Mouse (Mus musculus) small intestine, adult 2 months (tissue): ENCODE measurements around the gene Gli2.

Experiments used
- CTCF ChIP-seq: fragments of 200-500 bp; IDR thresholded peaks from 2 replicates; pipeline ENCODE4 v1.5.1; 2012; ENCODE audit warnings: low read depth, mild to moderate bottlenecking, control low read depth, inconsistent platforms, low read length, moderate library complexity, mixed read lengths; ENCODE audit not compliant: insufficient replicate concordance, insufficient read length; ENCODE audit errors: extremely low read depth
- POLR2A ChIP-seq: fragments of 200-500 bp; IDR thresholded peaks from 2 replicates; pipeline ENCODE4 v1.6.1; 2012; ENCODE audit warnings: low read depth, mild to moderate bottlenecking, control low read depth, inconsistent platforms, low read length, moderate library complexity

DNA sequence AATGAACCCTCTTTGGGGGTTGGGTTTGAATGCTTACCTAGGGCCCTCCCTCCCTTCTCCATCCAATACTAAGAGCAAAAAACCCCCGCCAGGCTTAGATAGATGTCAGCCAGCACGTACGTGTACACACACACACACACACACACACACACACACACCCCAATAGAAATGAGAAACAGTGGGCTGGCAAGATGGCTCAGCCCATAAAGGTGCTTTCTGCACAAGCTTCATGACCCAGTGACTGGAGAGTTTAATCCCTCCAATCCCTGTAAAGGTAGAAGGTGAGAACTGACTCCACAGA lies 142.0 kb downstream of the Gli2 start:
- no peak for TF ChIP-seq CTCF
- no peak for TF ChIP-seq POLR2A
